Mouse (Mus musculus) ovary, adult 18-20 months (tissue): ENCODE measurements around the gene Man2a1.

Experiments
- DNase-seq: peaks from one replicate; pipeline ENCODE4 v3.0.0; 2022; ENCODE audit warnings: low spot score, mixed read lengths

Man2a1 gene

DNA sequence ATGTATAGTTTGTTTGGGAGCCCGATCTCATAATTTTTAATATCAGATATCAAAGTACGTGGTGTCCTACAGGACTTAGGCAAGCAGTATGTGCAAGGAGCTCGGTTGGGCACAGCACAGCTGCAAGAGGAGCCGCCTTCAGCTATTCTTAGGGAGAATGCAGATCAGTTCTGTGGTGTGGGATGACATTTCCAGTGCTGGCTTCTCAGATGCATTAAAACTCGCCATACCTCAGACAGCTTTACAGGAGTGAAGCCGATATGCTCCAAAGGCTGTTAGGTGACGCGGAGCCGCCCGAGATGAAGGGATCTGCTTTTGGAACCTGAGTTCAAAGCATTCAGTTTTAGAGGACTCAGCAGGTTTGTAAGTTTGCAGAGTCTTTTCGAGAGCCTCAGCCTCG, 30.0 kb downstream of the Man2a1 start:
- no peak for DNase-seq

DNA sequence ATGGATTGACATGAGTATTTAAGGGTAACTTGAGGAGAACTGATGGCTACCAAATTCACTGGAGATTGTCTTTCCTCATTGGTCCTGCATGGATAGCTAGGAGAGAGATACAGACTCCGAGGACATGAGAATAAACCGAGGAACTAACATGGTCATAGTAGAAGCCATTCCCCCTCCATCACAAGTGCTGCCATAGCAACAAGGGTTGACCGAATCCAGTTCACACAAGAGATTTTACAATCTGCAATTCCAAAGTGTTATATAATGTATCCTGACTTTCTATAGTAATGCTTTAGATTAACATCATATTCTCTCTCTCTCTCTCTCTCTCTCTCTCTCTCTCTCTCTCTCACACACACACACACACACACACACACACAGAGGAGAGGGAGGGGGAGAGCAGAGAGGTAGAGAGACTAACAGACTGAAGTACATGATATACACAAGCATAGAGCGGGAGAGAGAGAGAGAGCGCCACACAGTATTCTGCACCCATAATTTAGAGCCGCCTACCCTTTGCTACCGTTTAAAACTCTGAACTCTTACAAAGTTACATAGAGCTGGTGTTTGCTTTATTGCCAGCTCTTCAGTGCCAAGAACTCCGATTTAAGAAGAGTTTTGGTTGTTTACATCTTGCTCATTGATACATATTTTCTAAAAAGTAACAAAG, 37.5 kb downstream of the Man2a1 start:
- DNase-seq = no peak

DNA sequence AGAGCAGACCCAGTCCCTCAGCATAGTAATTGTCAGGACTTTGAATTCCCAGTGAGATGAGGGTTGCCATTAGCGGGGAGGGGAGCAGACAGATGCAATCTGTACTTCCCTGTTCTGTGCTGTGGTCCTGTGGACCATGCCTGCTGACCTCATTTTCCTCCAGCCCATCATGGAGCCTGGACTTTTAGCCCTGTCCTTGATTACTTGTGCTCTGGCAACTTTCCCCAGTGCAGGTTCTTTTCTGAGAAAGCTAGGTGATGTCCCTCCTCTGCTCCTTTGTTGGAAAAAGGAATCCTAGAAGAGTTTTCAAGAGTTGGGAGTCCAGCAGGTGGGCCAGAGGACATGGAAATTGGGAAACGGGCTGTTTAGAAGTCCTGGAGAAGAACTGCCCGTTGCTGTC, 40.8 kb downstream of the Man2a1 start:
- DNase-seq = no peak

DNA sequence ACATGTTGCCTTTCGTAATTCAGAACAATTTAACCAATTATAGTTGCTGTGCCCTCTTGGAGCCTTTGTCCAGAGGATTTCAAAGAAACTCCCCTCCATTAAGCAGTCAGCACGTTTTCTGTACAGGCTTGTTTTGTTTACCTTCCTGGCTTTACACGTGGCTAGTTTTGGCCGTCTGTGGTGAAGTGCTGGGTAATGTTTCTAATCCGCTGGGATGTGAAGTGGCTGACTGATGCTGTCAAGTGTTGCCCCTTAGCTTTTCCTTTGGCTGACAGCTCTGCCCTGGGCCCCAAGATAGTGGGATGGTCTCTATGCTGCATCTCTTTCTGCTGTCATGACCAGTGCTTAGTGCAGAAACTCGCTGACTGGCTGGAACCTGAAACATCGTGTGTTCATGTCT, 43.1 kb downstream of the Man2a1 start:
- DNase-seq = no peak

- DNase-seq = no peak
Observed at GRCm38 (mm10) chr17:64644888-64645605, 44.5 kb downstream of the Man2a1 start.

GRCm38 (mm10) chr17:64647396-64647795, 46.9 kb downstream of the Man2a1 start:
- no peak for DNase-seq

- no peak for DNase-seq
Observed at GRCm38 (mm10) chr17:64650702-64651101, 50.2 kb downstream of the Man2a1 start.

GRCm38 (mm10) chr17:64653621-64654020, 53.1 kb downstream of the Man2a1 start:
- no peak for DNase-seq

GRCm38 (mm10) chr17:64659682-64660081, 59.1 kb downstream of the Man2a1 start:
- no peak for DNase-seq

- DNase-seq = no peak
Observed at GRCm38 (mm10) chr17:64666518-64666917, 66.0 kb downstream of the Man2a1 start.

- DNase-seq = no peak
Observed at GRCm38 (mm10) chr17:64668504-64668903, 68.0 kb downstream of the Man2a1 start.

DNA sequence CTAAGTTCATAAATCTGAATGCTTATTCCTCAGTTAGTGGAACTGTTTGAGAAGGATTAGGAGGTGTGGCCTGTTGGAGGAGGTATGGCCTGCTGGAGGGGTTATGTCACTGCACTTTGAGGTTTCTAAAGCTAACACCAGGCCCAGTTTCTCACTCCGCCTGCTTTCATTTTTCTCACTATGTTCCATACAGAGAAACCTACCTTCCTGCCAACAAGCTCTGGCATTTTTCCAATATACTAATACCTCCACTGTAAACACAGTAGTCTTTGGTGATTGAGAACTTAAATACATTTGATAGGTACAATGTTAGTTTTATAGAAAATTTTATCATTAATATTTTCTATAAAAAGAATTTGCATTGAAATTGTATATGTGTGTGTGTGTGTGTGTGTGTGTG, 73.9 kb downstream of the Man2a1 start:
- no peak for DNase-seq

- DNase-seq = no peak
Observed at GRCm38 (mm10) chr17:64674980-64675379, 74.4 kb downstream of the Man2a1 start.

GRCm38 (mm10) chr17:64676735-64677469, 76.4 kb downstream of the Man2a1 start:
- DNase-seq = peak; percentile 9

- DNase-seq = no peak
Observed at GRCm38 (mm10) chr17:64681461-64681860, 80.9 kb downstream of the Man2a1 start.

GRCm38 (mm10) chr17:64681927-64682326, 81.4 kb downstream of the Man2a1 start:
- DNase-seq = peak; percentile 23

- DNase-seq = no peak
Observed at GRCm38 (mm10) chr17:64684088-64684487, 83.6 kb downstream of the Man2a1 start.

DNA sequence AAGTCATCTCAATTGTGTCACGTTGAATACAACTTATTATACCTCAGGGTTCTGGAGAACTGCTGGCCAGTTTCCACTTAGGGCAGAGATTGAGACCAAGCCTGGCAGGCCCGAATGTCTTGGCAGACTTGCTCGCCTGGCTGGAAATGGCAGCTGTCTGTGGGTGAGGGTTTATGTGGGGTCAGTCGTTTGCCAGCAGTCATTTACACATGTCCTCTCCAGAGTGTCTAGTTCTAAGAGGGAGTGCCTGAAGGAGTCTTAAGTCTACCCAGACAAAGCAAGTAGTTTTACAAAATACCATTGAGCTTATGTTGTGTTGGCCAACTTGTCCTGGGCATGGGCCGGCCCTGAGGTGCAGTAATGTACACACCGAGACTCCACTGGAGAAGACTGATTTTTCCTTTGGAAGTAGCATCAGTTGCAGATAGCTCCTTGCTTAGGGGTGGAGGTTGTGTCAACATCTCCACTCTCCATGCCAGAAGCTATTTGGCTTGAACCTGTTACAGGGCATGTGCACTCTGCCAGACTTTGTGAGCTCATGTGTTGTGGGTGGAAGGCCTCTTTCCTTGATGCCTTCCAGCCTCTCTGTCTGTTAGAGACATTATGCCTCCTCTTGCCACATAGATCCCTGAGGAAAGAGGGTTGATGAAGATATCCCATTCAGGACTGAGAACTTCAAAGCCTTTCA, 84.8 kb downstream of the Man2a1 start:
- DNase-seq = peak; percentile 10

- DNase-seq = no peak
Observed at GRCm38 (mm10) chr17:64689614-64690013, 89.1 kb downstream of the Man2a1 start.

DNA sequence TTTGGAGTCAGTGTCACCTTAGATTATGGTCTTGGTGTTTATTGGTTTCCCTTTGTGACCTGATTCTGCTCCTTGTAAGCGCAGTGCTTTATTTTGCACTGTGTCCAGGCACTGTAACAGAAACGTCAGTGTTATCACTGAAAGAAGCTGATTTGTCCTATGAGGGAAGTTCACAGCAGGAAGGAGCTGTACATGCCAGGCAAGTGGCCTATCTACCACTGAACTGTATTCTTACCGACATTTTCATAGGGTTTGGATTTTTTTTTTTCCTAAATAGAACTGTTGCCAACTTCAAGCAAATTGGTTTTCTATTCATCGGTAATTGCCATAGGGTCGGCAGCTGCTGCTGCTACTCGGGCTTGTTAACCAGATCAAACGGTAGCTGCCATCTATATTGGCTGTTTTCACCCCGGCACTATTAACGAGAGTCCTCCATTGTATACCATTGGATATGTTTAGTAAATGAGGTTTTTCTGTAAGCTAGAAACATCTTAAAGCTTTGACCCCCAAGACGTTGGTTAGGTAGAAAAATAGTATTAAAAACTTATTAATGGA, 96.8 kb downstream of the Man2a1 start:
- DNase-seq = no peak

GRCm38 (mm10) chr17:64698516-64698915, 98.0 kb downstream of the Man2a1 start:
- no peak for DNase-seq

DNA sequence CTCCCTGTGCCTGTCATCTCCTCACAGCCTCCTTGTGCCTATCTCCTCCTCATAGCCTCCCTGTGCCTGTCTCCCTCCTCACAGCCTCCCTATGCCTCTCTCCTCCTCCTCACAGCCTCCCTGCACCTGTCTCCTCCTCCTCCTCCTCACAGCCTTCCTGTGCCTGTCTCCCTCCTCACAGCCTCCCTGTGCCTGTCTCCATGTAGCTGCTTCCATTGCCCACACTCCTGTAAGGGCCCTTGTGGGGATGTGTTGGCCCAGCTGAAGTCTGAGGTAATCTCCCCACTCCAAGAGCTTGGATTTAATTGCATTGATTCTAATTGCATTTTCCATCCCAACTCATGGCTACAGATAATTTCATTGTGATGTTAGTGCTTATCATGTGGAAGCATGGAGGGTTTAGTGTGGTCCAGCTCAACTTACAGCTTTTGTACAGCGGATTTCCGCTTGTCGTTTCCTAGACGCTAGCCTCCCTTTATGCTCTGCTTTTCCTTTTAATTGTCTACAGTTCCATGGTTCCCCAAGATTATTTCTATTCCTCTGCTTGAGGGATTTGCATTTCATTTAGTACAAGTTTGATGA, 103.2 kb downstream of the Man2a1 start:
- DNase-seq = no peak
